Mouse (Mus musculus) MEL (cell line): Measurements from ENCODE around the gene Trim27. TPM values are rescaled to one million over a fixed set of nuclear protein-coding genes. Genes with fewer than 3 reads are reported as not detected.
A peak's percentile ranks its signal among the peaks of the same experiment; 100 is the strongest.

Experiments
- DNase-seq: peaks from one replicate; pipeline ENCODE4 v3.0.0; 2011; ENCODE audit warnings: low read depth, low spot score
- H3K27ac ChIP-seq: 2 replicates; pipeline ENCODE4 v1.5.1; 2012; ENCODE audit warnings: low read depth, mild to moderate bottlenecking, control low read depth, low read length, moderate library complexity; ENCODE audit not compliant: control insufficient read depth
- H3K27me3 ChIP-seq, 2 experiments: fragments of 150-350 bp in 1 of 2; sonication (generic) in 1 of 2; 2 replicates each; pipeline ENCODE4 v1.6.1; 2012; ENCODE audit warnings: low read length in 2 of 2, mild to moderate bottlenecking in 2 of 2, improper control_type of control experiment in 1 of 2, moderate library complexity in 1 of 2; ENCODE audit not compliant: insufficient read depth in 2 of 2, control insufficient read depth in 1 of 2
- H3K36me3 ChIP-seq, 2 experiments: 2 replicates each; pipeline ENCODE4 v1.6.1; 2012 to 2014; ENCODE audit warnings: low read length in 2 of 2, improper control_type of control experiment in 1 of 2, inconsistent platforms in 1 of 2, mild to moderate bottlenecking in 1 of 2; ENCODE audit not compliant: insufficient read depth in 2 of 2, control insufficient read depth in 1 of 2
- H3K4me1 ChIP-seq, 2 experiments: fragments of 150-350 bp in 1 of 2; sonication (generic) in 1 of 2; 2 replicates each; pipeline ENCODE4 v1.6.1; 2012; ENCODE audit warnings: low read length in 2 of 2, improper control_type of control experiment in 1 of 2, mild to moderate bottlenecking in 1 of 2; ENCODE audit not compliant: insufficient read depth in 2 of 2, control insufficient read depth in 1 of 2
- H3K4me3 ChIP-seq, 2 experiments: fragments of 150-350 bp in 1 of 2; sonication (generic) in 1 of 2; 2 replicates each; pipeline ENCODE4 v1.5.1; 2012; ENCODE audit warnings: low read depth in 2 of 2, low read length in 2 of 2, mild to moderate bottlenecking in 2 of 2, moderate library complexity in 2 of 2, control low read depth in 1 of 2, improper control_type of control experiment in 1 of 2; ENCODE audit not compliant: control insufficient read depth in 1 of 2, insufficient read depth in 1 of 2
- H3K79me2 ChIP-seq: 2 replicates; pipeline ENCODE4 v1.6.1; 2012; ENCODE audit warnings: mild to moderate bottlenecking, low read length, moderate library complexity; ENCODE audit not compliant: control insufficient read depth, poor library complexity, insufficient read depth
- H3K9ac ChIP-seq: 2 replicates; pipeline ENCODE4 v1.6.1; 2012; ENCODE audit warnings: low read depth, mild to moderate bottlenecking, control low read depth, low read length, moderate library complexity; ENCODE audit not compliant: control insufficient read depth, poor library complexity, severe bottlenecking
- H3K9me3 ChIP-seq: fragments of 150-350 bp; sonication (generic); replicated peaks from 2 replicates; pipeline ENCODE4 v1.6.1; 2012; ENCODE audit warnings: mild to moderate bottlenecking, low read length, improper control_type of control experiment, moderate library complexity; ENCODE audit not compliant: insufficient read depth
- CTCF ChIP-seq, 3 experiments: IDR thresholded peaks in 2 of 3; conservative IDR thresholded peaks in 1 of 3; 2 replicates each; pipeline ENCODE4 v1.5.1; 2011 to 2012; ENCODE audit warnings: low read length in 3 of 3, low read depth in 2 of 3, mild to moderate bottlenecking in 2 of 3, improper control_type of control experiment in 1 of 3, inconsistent platforms in 1 of 3, mixed read lengths in 1 of 3, moderate library complexity in 1 of 3; ENCODE audit not compliant: control insufficient read depth in 1 of 3, insufficient read depth in 1 of 3, poor library complexity in 1 of 3, severe bottlenecking in 1 of 3
- E2F4 ChIP-seq: IDR thresholded peaks from 2 replicates; pipeline ENCODE4 v1.6.1; 2011; ENCODE audit warnings: low read depth, low read length, improper control_type of control experiment, borderline replicate concordance
- EP300 ChIP-seq, 2 experiments: IDR thresholded peaks; 2 replicates each; pipeline ENCODE4 v1.6.1; 2011; ENCODE audit warnings: improper control_type of control experiment in 2 of 2, low read length in 2 of 2, low read depth in 1 of 2, mild to moderate bottlenecking in 1 of 2
- GATA1 ChIP-seq: IDR thresholded peaks from 2 replicates; pipeline ENCODE4 v1.6.1; 2011; ENCODE audit warnings: low read depth, low read length, improper control_type of control experiment
- HCFC1 ChIP-seq: IDR thresholded peaks from 2 replicates; pipeline ENCODE4 v1.6.1; 2012; ENCODE audit warnings: low read depth, mild to moderate bottlenecking, inconsistent platforms, low read length, improper control_type of control experiment, moderate library complexity
- JUND ChIP-seq: IDR thresholded peaks from 2 replicates; pipeline ENCODE4 v1.6.1; 2011; ENCODE audit warnings: low read depth, mild to moderate bottlenecking, improper control_type of control experiment, low read length
- KAT2A ChIP-seq: conservative IDR thresholded peaks from 2 replicates; pipeline ENCODE4 v1.6.1; 2012; ENCODE audit warnings: low read depth, low read length, improper control_type of control experiment, inconsistent platforms
- MEF2A ChIP-seq: IDR thresholded peaks from 2 replicates; pipeline ENCODE4 v1.6.1; 2014; ENCODE audit warnings: low read depth, mild to moderate bottlenecking, inconsistent platforms, low read length, improper control_type of control experiment; ENCODE audit not compliant: poor library complexity, insufficient replicate concordance, severe bottlenecking; ENCODE audit errors: extremely low read depth
- NELFE ChIP-seq: IDR thresholded peaks from 2 replicates; pipeline ENCODE4 v1.6.1; 2011; ENCODE audit warnings: low read depth, low read length, improper control_type of control experiment
- NRF1 ChIP-seq: IDR thresholded peaks from 2 replicates; pipeline ENCODE4 v1.6.1; 2014; ENCODE audit warnings: low read depth, mild to moderate bottlenecking, inconsistent platforms, low read length, improper control_type of control experiment, moderate library complexity; ENCODE audit not compliant: poor library complexity, insufficient read depth, severe bottlenecking
- POLR2A ChIP-seq, 2 experiments: IDR thresholded peaks; 2 replicates each; pipeline ENCODE4 v1.6.1; 2011 to 2012; ENCODE audit warnings: low read length in 2 of 2, mild to moderate bottlenecking in 2 of 2, control low read depth in 1 of 2, improper control_type of control experiment in 1 of 2, low read depth in 1 of 2, moderate library complexity in 1 of 2; ENCODE audit not compliant: control insufficient read depth in 1 of 2, insufficient read depth in 1 of 2, poor library complexity in 1 of 2
- POLR2AphosphoS2 ChIP-seq: IDR thresholded peaks from 2 replicates; pipeline ENCODE4 v1.6.1; 2011; ENCODE audit warnings: low read length, improper control_type of control experiment
- RAD21 ChIP-seq: IDR thresholded peaks from 2 replicates; pipeline ENCODE4 v1.6.1; 2011; ENCODE audit warnings: mild to moderate bottlenecking, low read depth, low read length, improper control_type of control experiment
- SIN3A ChIP-seq: IDR thresholded peaks from 2 replicates; pipeline ENCODE4 v1.6.1; 2012; ENCODE audit warnings: low read length, improper control_type of control experiment, inconsistent platforms
- SMC3 ChIP-seq: IDR thresholded peaks from 2 replicates; pipeline ENCODE4 v1.6.1; 2011; ENCODE audit warnings: low read depth, low read length, improper control_type of control experiment
- UBTF ChIP-seq: IDR thresholded peaks from 2 replicates; pipeline ENCODE4 v1.6.1; 2012; ENCODE audit warnings: low read depth, mild to moderate bottlenecking, inconsistent platforms, low read length, improper control_type of control experiment, moderate library complexity, borderline replicate concordance; ENCODE audit not compliant: insufficient read depth
- USF1 ChIP-seq: IDR thresholded peaks from 2 replicates; pipeline ENCODE4 v1.6.1; 2014; ENCODE audit warnings: low read depth, mild to moderate bottlenecking, inconsistent platforms, low read length, improper control_type of control experiment, moderate library complexity
- USF2 ChIP-seq, 2 experiments: IDR thresholded peaks; 2 replicates each; pipeline ENCODE4 v1.6.1; 2011 to 2012; ENCODE audit warnings: improper control_type of control experiment in 2 of 2, low read length in 2 of 2, borderline replicate concordance in 1 of 2, inconsistent platforms in 1 of 2, low read depth in 1 of 2, mild to moderate bottlenecking in 1 of 2; ENCODE audit not compliant: insufficient read depth in 1 of 2
- ZC3H11A ChIP-seq: IDR thresholded peaks from 2 replicates; pipeline ENCODE4 v1.6.1; 2012; ENCODE audit warnings: low read depth, mild to moderate bottlenecking, inconsistent platforms, low read length, improper control_type of control experiment
- ZKSCAN1 ChIP-seq: IDR thresholded peaks from 2 replicates; pipeline ENCODE4 v1.6.1; 2012; ENCODE audit warnings: low read depth, mild to moderate bottlenecking, inconsistent platforms, low read length, improper control_type of control experiment, moderate library complexity
- ZMIZ1 ChIP-seq: IDR thresholded peaks from 2 replicates; pipeline ENCODE4 v1.6.1; 2012; ENCODE audit warnings: low read depth, mild to moderate bottlenecking, inconsistent platforms, low read length, improper control_type of control experiment, moderate library complexity
- polyA plus RNA-seq, 2 experiments: library from polyadenylated mRNA; stranded (reverse) in 1 of 2; unstranded in 1 of 2; fragments of >175 nt in 1 of 2; fragments of >200 nt in 1 of 2; gene quantifications; 2 replicates each; pipeline versions ENCODE4 v1.2.1 to v1.2.4; 2012; ENCODE audit warnings: low replicate concordance in 2 of 2, low read depth in 1 of 2; ENCODE audit not compliant: insufficient read length in 2 of 2, insufficient read depth in 1 of 2, missing spikeins in 1 of 2
- total RNA-seq: library from RNA; depleted of rRNA; stranded (reverse); fragments of 300-350 nt; gene quantifications from 2 replicates; pipeline ENCODE4 v1.2.3, GENCODE M21; 2012; rRNA removed

Trim27 gene
- total RNA-seq (257 and 258 TPM in 2 replicates), polyA plus RNA-seq (100 to 1,000 TPM; 311 to 339 TPM)

GRCm38 (mm10) chr13:21179367-21179723 lies at the start of gene Trim27:
Trim27 (plus strand) TSS chr13:21179445.
- Histone ChIP-seq H3K4me1 (peaks cover 13 to 32% of the 10 kb centered on the region in 2 experiments), H3K4me3 (peak within 1 kb of the TSS; percentile 48 to 86), H3K79me2 (peaks cover 42% of the 10 kb centered on the region), H3K9me3 (no peaks in the 10 kb centered on the region), H3K9ac (peak within 1 kb of the TSS; percentile 90), H3K27ac (peak within 1 kb of the TSS; percentile 97), H3K27me3 (no peaks in the 10 kb centered on the region), H3K36me3 (peaks cover 19 to 45% of the 10 kb centered on the region in 2 experiments)
- DNase-seq: no peak
- TF ChIP-seq SMC3: no peak
- TF ChIP-seq POLR2A (IDR thresholded peaks at IDR 0.05; ENCODE audit: control insufficient read depth in 1 of 2, insufficient read depth in 1 of 2, low read depth in 1 of 2, low read length in 2 of 2, poor library complexity in 1 of 2): peak in 1 of 2 experiments; percentile 34; a peak in 2 of 4 replicates
- no peak for TF ChIP-seq GATA1

- Histone ChIP-seq H3K27me3 (peaks cover 12 to 21% of the 10 kb centered on the region in 2 experiments), H3K27ac (no peak overlapping the region), H3K9me3 (no peaks in the 10 kb centered on the region), H3K79me2 (no peaks in the 10 kb centered on the region), H3K9ac (no peak overlapping the region), H3K4me3 (no peak overlapping the region), H3K4me1 (no peaks in the 10 kb centered on the region), H3K36me3 (no peaks in the 10 kb centered on the region)
- peak; percentile 58 for DNase-seq
- TF ChIP-seq ZC3H11A (peak; percentile 47), MEF2A (no peak), RAD21 (peak; percentile 70), CTCF (IDR thresholded peaks at IDR 0.05 in 2 of 3, conservative IDR thresholded peaks at IDR 0.05 in 1 of 3; ENCODE audit: control insufficient read depth in 1 of 3, insufficient read depth in 1 of 3, low read depth in 2 of 3, low read length in 3 of 3, poor library complexity in 1 of 3, severe bottlenecking in 1 of 3) (peak; percentile 51 to 66 (median 64)), SMC3 (peak; percentile 53)
Observed at GRCm38 (mm10) chr13:21142421-21142820, 36.8 kb upstream of the Trim27 start.

- Histone ChIP-seq H3K9ac (no peak within 1 kb of the TSS), H3K4me3 (no peak within 1 kb of the TSS), H3K27me3 (peaks cover 18 to 23% of the 10 kb centered on the region in 2 experiments), H3K79me2 (no peaks in the 10 kb centered on the region), H3K9me3 (no peaks in the 10 kb centered on the region), H3K27ac (no peak within 1 kb of the TSS), H3K36me3 (no peaks in the 10 kb centered on the region), H3K4me1 (no peaks in the 10 kb centered on the region)
- TF ChIP-seq EP300 (IDR thresholded peaks at IDR 0.05; ENCODE audit: low read depth in 1 of 2, low read length in 2 of 2) (no peak), NELFE (no peak), UBTF (no peak), JUND (no peak), USF2 (IDR thresholded peaks at IDR 0.05; ENCODE audit: borderline replicate concordance in 1 of 2, insufficient read depth in 1 of 2, low read depth in 1 of 2, low read length in 2 of 2) (no peak), ZMIZ1 (no peak), HCFC1 (no peak), ZKSCAN1 (no peak), KAT2A (no peak), POLR2A (IDR thresholded peaks at IDR 0.05; ENCODE audit: control insufficient read depth in 1 of 2, insufficient read depth in 1 of 2, low read depth in 1 of 2, low read length in 2 of 2, poor library complexity in 1 of 2) (no peak), POLR2AphosphoS2 (no peak), SIN3A (no peak), NRF1 (no peak), GATA1 (no peak), CTCF (IDR thresholded peaks at IDR 0.05 in 2 of 3, conservative IDR thresholded peaks at IDR 0.05 in 1 of 3; ENCODE audit: control insufficient read depth in 1 of 3, insufficient read depth in 1 of 3, low read depth in 2 of 3, low read length in 3 of 3, poor library complexity in 1 of 3, severe bottlenecking in 1 of 3) (no peak), USF1 (no peak), E2F4 (no peak)
- DNase-seq: no peak
Observed at GRCm38 (mm10) chr13:21145767-21146166, 33.5 kb upstream of the Trim27 start, which contains the start of gene Olfr1368. Olfr1368 (minus strand) TSS chr13:21145867.
